Mouse (Mus musculus) neural tube, embryonic 11.5 days (tissue): ENCODE results near the gene Trub2. TPM values are rescaled to one million over a fixed set of nuclear protein-coding genes. Genes with fewer than 3 reads are reported as not detected.
A peak's percentile ranks its signal among the peaks of the same experiment; 100 is the strongest.

Source experiments
- ATAC-seq: fragments of 200-750 bp; cut with Nextera tagmentation; 2 replicates; pipeline ENCODE4 v1.8.0; 2017; ENCODE audit warnings: moderate number of reproducible peaks, mild to moderate bottlenecking, moderate TSS enrichment, moderate library complexity; ENCODE audit not compliant: insufficient read depth, low FRiP score, low TSS enrichment
- DNase-seq: peaks from one replicate; pipeline ENCODE4 v3.0.0-alpha.2; 2015; ENCODE audit warnings: low spot score
- H3K27ac ChIP-seq: fragments of 300-500 bp; sonication (generic); 2 replicates; pipeline ENCODE4 v1.5.1; 2014; ENCODE audit warnings: low read depth, mild to moderate bottlenecking, low read length
- H3K27me3 ChIP-seq: fragments of 300-500 bp; sonication (generic); 2 replicates; pipeline ENCODE4 v1.6.1; 2014; ENCODE audit warnings: mild to moderate bottlenecking, low read length, mixed read lengths; ENCODE audit not compliant: control insufficient read depth, insufficient read depth
- H3K36me3 ChIP-seq: fragments of 300-500 bp; sonication (generic); 2 replicates; pipeline ENCODE4 v1.6.1; 2014; ENCODE audit warnings: mild to moderate bottlenecking, low read length, moderate library complexity, mixed read lengths; ENCODE audit not compliant: control insufficient read depth, insufficient read depth
- H3K4me1 ChIP-seq: fragments of 300-500 bp; sonication (generic); 2 replicates; pipeline ENCODE4 v1.6.1; 2014; ENCODE audit warnings: low read length, mixed read lengths; ENCODE audit not compliant: control insufficient read depth, insufficient read depth
- H3K4me2 ChIP-seq: fragments of 300-500 bp; sonication (generic); 2 replicates; pipeline ENCODE4 v1.6.1; 2014; ENCODE audit warnings: low read depth, mild to moderate bottlenecking, moderate library complexity
- H3K4me3 ChIP-seq: fragments of 300-500 bp; sonication (generic); 2 replicates; pipeline ENCODE4 v1.5.1; 2014; ENCODE audit warnings: low read depth, low read length
- H3K9ac ChIP-seq: fragments of 300-500 bp; sonication (generic); 2 replicates; pipeline ENCODE4 v1.6.1; 2014; ENCODE audit warnings: mild to moderate bottlenecking, low read length
- H3K9me3 ChIP-seq: fragments of 300-500 bp; sonication (generic); 2 replicates; pipeline ENCODE4 v1.6.1; 2016; ENCODE audit warnings: low read length; ENCODE audit not compliant: control insufficient read depth
- WGBS: fragments of 180-500 bp; shearing (Covaris S2); extraction: QIAGEN DNeasy Blood & Tissue Kit; methylation state at CpG from one replicate; pipeline ENCODE4 v1.1.7; 2014; 5-methylcytosine and 5-hydroxymethylcytosine counted together
- polyA plus RNA-seq: library from polyadenylated mRNA; unstranded; fragments of >200 nt; fragmentation: Nextera tagmentation; extraction: Ambion mirVana; gene quantifications from 2 replicates; pipeline ENCODE4 v1.2.1, GENCODE M21; 2014

Trub2 gene
- polyA plus RNA-seq, 1 experiment from 2014 or later, result 31.4 TPM

DNA sequence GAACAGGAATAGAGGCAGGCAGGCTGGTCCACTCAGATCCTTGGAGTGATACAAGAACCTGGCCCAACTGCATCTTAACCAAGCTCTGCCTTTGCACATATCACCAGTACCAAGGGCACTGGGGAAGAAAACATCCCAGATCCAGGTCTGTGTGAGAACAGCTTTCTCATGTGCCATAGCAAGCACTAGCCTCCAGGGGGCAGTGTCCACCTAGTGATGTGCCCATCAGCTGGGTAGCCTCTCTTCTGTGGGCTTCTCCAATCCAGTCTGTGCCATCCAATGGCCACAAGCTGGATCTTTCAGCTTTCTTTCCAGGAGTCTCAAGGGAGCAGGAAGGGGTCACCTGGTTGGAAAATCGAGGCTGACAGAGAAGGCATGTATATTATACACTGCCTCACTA lies 23.5 kb downstream of the Trub2 start:
- WGBS, result 0% methylated on average over 1 of the region's 1 CpGs
- H3K4me1 ChIP-seq, result no peaks in the 10 kb centered on the region
- ATAC-seq (no peak), DNase-seq (peak; percentile 74)
- H3K4me2 ChIP-seq, result no peak overlapping the region
- no peaks in the 10 kb centered on the region for H3K9me3 ChIP-seq
- H3K4me3 ChIP-seq, result no peak overlapping the region
- H3K36me3 ChIP-seq, result no peaks in the 10 kb centered on the region
- no peaks in the 10 kb centered on the region for H3K27me3 ChIP-seq
- no peak overlapping the region for H3K27ac ChIP-seq
- no peak overlapping the region for H3K9ac ChIP-seq

DNA sequence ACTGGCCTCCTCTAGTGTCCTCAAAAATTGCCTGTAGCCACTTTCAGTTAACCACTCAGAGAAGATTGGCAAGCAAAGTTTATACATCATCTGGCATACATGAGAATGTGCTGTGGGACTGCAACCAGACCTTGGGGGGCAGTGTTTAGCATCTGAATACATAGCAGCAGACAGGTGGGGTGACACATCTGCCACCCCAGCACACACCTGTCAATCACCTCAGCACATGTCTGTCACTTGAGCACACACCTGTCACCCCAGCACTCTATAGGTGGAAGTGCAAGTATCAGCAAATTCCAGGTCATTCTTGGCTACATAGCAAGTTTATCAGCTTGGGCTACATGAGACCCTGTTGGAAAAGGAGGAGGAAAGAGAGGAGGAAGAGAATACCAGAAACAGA lies 32.6 kb downstream of the Trub2 start:
- Histone ChIP-seq H3K4me3 (no peak overlapping the region), H3K27ac (no peak overlapping the region), H3K9ac (no peak overlapping the region), H3K27me3 (peaks cover 19% of the 10 kb centered on the region), H3K9me3 (no peaks in the 10 kb centered on the region), H3K36me3 (no peaks in the 10 kb centered on the region), H3K4me1 (0 out of 2 replicates have a peak, but pooled peaks cover 5% of the 10 kb centered on the region), H3K4me2 (no peak overlapping the region)
- DNase-seq, result no peak
- no peak for ATAC-seq

DNA sequence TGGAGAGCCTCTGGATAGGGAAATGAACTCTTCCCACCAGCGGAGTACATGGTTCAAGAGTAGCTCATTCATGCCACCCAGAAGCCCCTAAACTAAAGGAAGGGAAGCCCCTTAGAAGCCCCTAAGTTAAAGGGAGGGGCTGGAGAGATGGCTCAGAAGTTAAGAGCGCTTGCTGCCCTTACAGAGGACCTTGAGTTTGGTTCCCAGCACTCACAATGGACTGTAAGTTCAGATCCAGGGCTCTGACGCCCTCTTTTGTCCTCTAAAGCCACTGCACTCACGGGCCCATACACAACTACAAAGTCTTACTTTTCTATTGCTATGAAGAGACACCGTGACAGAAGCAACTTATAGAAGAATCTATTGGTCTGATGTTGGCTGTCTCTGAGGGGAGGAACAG lies 35.9 kb downstream of the Trub2 start:
- Histone ChIP-seq H3K27ac (no peak overlapping the region), H3K9me3 (no peaks in the 10 kb centered on the region), H3K4me2 (no peak overlapping the region), H3K4me1 (peaks cover 7% of the 10 kb centered on the region; the same call in 1 of the 2 replicates), H3K9ac (no peak overlapping the region), H3K4me3 (no peak overlapping the region), H3K27me3 (peaks cover 27% of the 10 kb centered on the region), H3K36me3 (no peaks in the 10 kb centered on the region)
- no peak for ATAC-seq
- 86% methylated on average over 5 of the region's 5 CpGs for WGBS
- DNase-seq, result no peak

DNA sequence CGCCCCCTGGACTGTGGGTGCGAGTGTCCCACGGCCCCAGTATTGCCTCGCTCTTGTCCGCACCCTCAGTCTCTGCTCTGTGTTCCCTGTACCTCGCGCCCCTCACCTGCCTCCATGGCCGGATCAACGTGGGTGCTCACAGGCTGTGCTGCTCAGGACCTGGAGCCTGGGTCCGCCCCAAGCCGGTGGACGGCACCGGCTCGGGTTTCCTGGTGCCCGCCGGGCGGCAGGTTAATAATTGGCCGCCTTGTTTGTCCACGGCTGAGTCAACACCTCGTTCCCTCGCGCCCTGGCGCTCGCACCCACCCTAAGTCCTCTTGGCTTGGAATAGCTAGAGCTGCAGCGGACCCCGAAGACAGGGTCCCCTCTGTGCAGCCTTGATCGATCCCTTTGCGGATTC lies 36.8 kb downstream of the Trub2 start, which contains the start of gene Gm13420:
TSS of gene Gm13420 (minus strand) at position 189 of the 400 bp plus-strand sequence.
- H3K4me3 ChIP-seq, result peak within 1 kb of the TSS; percentile 14
- DNase-seq (no peak), ATAC-seq (no peak)
- peak within 1 kb of the TSS; percentile 9 for H3K4me2 ChIP-seq
- H3K9ac ChIP-seq, result peak within 1 kb of the TSS; percentile 10; the same call in 1 of the 2 replicates
- H3K4me1 ChIP-seq, result peaks cover 10% of the 10 kb centered on the region; the same call in 1 of the 2 replicates
- no peaks in the 10 kb centered on the region for H3K9me3 ChIP-seq
- WGBS, result 3% methylated on average over 28 of the region's 28 CpGs
- H3K36me3 ChIP-seq, result no peaks in the 10 kb centered on the region
- peaks cover 36% of the 10 kb centered on the region for H3K27me3 ChIP-seq
- no peak within 1 kb of the TSS for H3K27ac ChIP-seq

DNA sequence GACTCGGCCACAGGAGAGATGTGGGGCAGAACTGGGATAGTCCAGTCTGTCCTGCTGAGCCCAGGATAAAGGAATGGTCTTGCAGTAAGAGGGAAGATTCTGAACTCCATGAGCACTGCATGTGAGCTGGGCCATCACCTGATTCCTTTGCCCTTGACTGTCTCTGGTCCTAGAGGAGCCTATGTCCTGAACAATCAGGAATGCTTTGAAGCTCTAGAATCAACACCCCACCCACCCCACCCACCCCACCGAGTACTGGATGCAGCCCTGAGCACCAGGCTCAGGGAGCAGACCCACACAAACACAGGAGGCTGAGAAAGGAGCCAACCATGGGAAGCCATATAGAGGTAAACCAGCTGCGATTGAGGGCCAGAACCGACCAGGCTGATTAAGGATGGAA lies 39.8 kb downstream of the Trub2 start:
- Histone ChIP-seq H3K27me3 (peaks cover 41% of the 10 kb centered on the region), H3K4me1 (peaks cover 10% of the 10 kb centered on the region; the same call in 1 of the 2 replicates), H3K27ac (no peak overlapping the region), H3K4me3 (no peak overlapping the region), H3K36me3 (no peaks in the 10 kb centered on the region), H3K9me3 (no peaks in the 10 kb centered on the region), H3K4me2 (no peak overlapping the region), H3K9ac (no peak overlapping the region)
- DNase-seq (no peak), ATAC-seq (no peak)
- WGBS, result 87% methylated on average over 4 of the region's 4 CpGs

DNA sequence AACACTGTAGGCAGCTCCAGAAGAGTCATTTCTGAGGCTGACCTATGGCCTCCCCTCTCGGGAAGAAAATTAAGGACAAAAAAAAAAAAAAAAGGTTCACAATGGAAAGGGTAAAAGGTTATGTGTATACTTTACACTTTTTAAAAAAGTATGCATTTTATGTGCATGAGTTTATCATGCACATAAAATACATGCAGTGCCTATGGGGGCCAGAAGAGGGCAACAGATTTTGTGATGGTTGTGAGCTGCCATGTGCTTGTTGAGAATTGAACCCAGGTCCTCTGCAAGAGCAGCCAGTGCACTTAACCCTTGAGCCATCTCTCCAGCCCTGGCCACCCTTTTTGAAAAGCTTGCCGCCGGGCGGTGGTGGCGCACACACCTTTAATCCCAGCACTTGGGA lies 40.5 kb downstream of the Trub2 start:
- no peak for ATAC-seq
- 64% methylated on average over 5 of the region's 5 CpGs for WGBS
- Histone ChIP-seq H3K9ac (no peak overlapping the region), H3K9me3 (no peaks in the 10 kb centered on the region), H3K27me3 (peaks cover 41% of the 10 kb centered on the region), H3K4me2 (no peak overlapping the region; the same call in 1 of the 2 replicates), H3K36me3 (no peaks in the 10 kb centered on the region), H3K4me3 (no peak overlapping the region; the same call in 1 of the 2 replicates), H3K27ac (no peak overlapping the region), H3K4me1 (peaks cover 10% of the 10 kb centered on the region; the same call in 1 of the 2 replicates)
- DNase-seq, result no peak

DNA sequence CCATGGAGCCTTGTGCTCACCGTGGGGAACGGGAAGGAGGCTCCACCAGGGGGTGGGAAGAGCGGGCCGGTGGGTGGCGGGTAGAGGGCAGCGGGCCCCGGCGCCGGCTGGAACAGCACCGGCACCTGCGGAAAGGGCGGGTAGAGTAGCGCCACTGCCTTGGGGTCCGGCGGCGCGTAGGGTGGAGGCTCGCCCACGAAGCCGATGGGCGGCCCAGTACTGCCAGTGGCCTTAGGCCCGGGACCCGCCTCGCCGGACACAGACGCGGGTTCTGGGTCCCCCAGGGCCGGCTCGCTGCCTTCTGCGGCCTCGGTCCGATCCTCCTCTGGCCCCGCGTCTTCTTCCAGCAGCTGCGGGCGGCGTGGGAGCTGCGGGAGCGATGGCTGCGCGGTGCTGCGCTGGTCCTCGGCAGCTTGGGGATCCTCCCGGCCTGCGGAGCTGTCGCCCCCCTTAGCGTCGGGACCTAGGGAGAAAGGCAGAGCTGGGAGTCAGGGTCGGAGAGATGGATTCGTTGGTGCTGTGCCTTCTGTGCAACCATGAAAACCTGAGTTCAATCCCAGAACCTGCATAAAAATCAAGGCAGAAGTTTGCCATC lies 41.0 kb downstream of the Trub2 start:
- DNase-seq, result no peak
- no peaks in the 10 kb centered on the region for H3K36me3 ChIP-seq
- ATAC-seq, result no peak
- peak overlapping the region; percentile 50 for H3K9ac ChIP-seq
- H3K9me3 ChIP-seq, result no peaks in the 10 kb centered on the region
- H3K4me1 ChIP-seq, result peaks cover 10% of the 10 kb centered on the region; the same call in 1 of the 2 replicates
- peak overlapping the region; percentile 35 for H3K4me3 ChIP-seq
- WGBS, result 4% methylated on average over 45 of the region's 50 CpGs
- peaks cover 39% of the 10 kb centered on the region for H3K27me3 ChIP-seq
- peak overlapping the region; percentile 64 for H3K4me2 ChIP-seq
- H3K27ac ChIP-seq, result no peak overlapping the region

DNA sequence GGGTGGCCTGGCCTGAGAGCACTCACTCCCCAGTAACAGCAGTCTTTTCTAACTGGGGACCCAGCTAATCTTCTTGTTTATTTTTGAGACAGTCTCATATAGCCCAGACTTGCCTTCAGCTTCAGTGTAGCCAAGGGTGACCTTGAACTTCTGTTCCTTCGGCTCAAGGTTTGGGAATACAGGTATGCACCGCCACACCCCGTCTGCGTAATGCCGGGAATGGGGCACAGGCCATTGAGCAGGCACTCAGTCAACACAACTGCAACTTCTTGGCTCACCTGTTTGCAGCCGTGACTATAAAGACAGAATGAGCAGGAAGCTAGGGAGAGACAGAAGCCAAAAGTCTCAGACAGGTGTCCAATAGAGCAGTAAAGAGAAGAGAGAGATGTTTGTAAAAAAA lies 44.0 kb downstream of the Trub2 start:
- DNase-seq, result no peak
- H3K4me2 ChIP-seq, result no peak overlapping the region
- no peak overlapping the region for H3K9ac ChIP-seq
- WGBS, result 95% methylated on average over 6 of the region's 6 CpGs
- H3K9me3 ChIP-seq, result no peaks in the 10 kb centered on the region
- no peak overlapping the region for H3K27ac ChIP-seq
- H3K4me3 ChIP-seq, result no peak overlapping the region
- H3K27me3 ChIP-seq, result peaks cover 18% of the 10 kb centered on the region
- no peak for ATAC-seq
- peaks cover 4% of the 10 kb centered on the region; the same call in 1 of the 2 replicates for H3K4me1 ChIP-seq
- no peaks in the 10 kb centered on the region; the same call in none of the 2 replicates for H3K36me3 ChIP-seq

DNA sequence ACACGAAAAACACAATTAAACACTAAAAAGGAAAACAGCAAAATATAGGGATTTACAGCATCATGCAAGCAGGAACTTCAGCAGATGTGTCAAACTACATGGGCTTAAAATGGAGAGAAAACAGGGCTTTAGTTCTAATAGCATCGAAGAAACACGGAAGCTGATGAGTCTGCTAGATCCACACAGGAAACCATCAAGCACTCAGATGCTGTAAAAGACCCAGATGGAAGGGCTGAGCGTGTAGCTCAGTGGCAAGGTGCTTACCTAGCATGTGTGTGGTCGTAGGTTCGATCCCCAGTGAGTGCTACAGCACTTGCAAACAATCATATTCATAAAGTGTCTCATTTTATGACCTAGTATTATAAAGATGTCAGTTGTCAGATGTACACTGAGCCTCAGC lies 47.1 kb downstream of the Trub2 start:
- whole genome bisulfite sequencing, result 90% methylated on average over 6 of the region's 6 CpGs

More for the DNA sequence above, 47.1 kb downstream of the Trub2 start:
- Histone ChIP-seq H3K27me3 (peaks cover 3% of the 10 kb centered on the region; the same call in 1 of the 2 replicates), H3K9me3 (no peaks in the 10 kb centered on the region), H3K4me1 (no peaks in the 10 kb centered on the region), H3K9ac (no peak overlapping the region), H3K4me3 (no peak overlapping the region), H3K27ac (no peak overlapping the region), H3K4me2 (no peak overlapping the region), H3K36me3 (peaks cover 5% of the 10 kb centered on the region)
- DNase-seq, result no peak
- no peak for ATAC-seq
